Mouse (Mus musculus) midbrain, embryonic 14.5 days (tissue): Measurements from ENCODE around the gene Gm10638. TPM values are rescaled to one million over a fixed set of nuclear protein-coding genes. Genes with fewer than 3 reads are reported as not detected.

Experiments
- ATAC-seq: fragments of 200-750 bp; cut with Nextera tagmentation; 2 replicates; pipeline ENCODE4 v1.8.0; 2017; ENCODE audit warnings: moderate number of reproducible peaks, moderate library complexity; ENCODE audit not compliant: low FRiP score, low TSS enrichment
- DNase-seq: peaks from one replicate; pipeline ENCODE4 v3.0.0-alpha.2; 2015
- H3K27ac ChIP-seq: fragments of 300-500 bp; sonication (generic); replicated peaks from 2 replicates; pipeline ENCODE4 v1.5.1; 2014; ENCODE audit warnings: mild to moderate bottlenecking, low read depth, low read length, moderate library complexity
- H3K27me3 ChIP-seq: fragments of 300-500 bp; sonication (generic); 2 replicates; pipeline ENCODE4 v1.6.1; 2014; ENCODE audit warnings: low read length, control low read depth, mixed read lengths; ENCODE audit not compliant: control insufficient read depth, insufficient read depth
- H3K36me3 ChIP-seq: fragments of 300-500 bp; sonication (generic); 2 replicates; pipeline ENCODE4 v1.6.1; 2014; ENCODE audit warnings: low read length, control low read depth; ENCODE audit not compliant: control insufficient read depth, insufficient read depth
- H3K4me1 ChIP-seq: fragments of 300-500 bp; sonication (generic); 2 replicates; pipeline ENCODE4 v1.6.1; 2014; ENCODE audit warnings: mild to moderate bottlenecking, antibody characterized with exemption, low read length, control low read depth; ENCODE audit not compliant: control insufficient read depth, insufficient read depth
- H3K4me2 ChIP-seq: fragments of 300-500 bp; sonication (generic); 2 replicates; pipeline ENCODE4 v1.6.1; 2014; ENCODE audit warnings: mild to moderate bottlenecking, low read length, moderate library complexity
- H3K4me3 ChIP-seq: fragments of 300-500 bp; sonication (generic); replicated peaks from 2 replicates; pipeline ENCODE4 v1.5.1; 2014; ENCODE audit warnings: low read depth, low read length
- H3K9ac ChIP-seq: fragments of 300-500 bp; sonication (generic); replicated peaks from 2 replicates; pipeline ENCODE4 v1.6.1; 2014; ENCODE audit warnings: mild to moderate bottlenecking, low read length, moderate library complexity
- H3K9me3 ChIP-seq: fragments of 300-500 bp; sonication (generic); 2 replicates; pipeline ENCODE4 v1.6.1; 2016; ENCODE audit warnings: low read length, control low read depth, mixed read lengths; ENCODE audit not compliant: control insufficient read depth
- WGBS: fragments of 180-500 bp; shearing (Covaris S2); extraction: QIAGEN DNeasy Blood & Tissue Kit; methylation state at CpG from one replicate; pipeline ENCODE4 v1.1.7; 2014; 5-methylcytosine and 5-hydroxymethylcytosine counted together
- polyA plus RNA-seq: library from polyadenylated mRNA; unstranded; fragments of >200 nt; fragmentation: Nextera tagmentation; extraction: Ambion mirVana; gene quantifications from 2 replicates; pipeline ENCODE4 v1.2.1, GENCODE M21; 2014

Gm10638 gene
- polyA plus RNA-seq, 1 experiment from 2014 or later, result 5.7 TPM

GRCm38 (mm10) chr8:86791542-86791941 lies 46.0 kb downstream of the Gm10638 start:
- Histone ChIP-seq H3K27ac (no peak overlapping the region), H3K9me3 (no peaks in the 10 kb centered on the region), H3K4me2 (no peak overlapping the region), H3K27me3 (no peaks in the 10 kb centered on the region), H3K9ac (no peak overlapping the region), H3K4me1 (no peaks in the 10 kb centered on the region), H3K4me3 (no peak overlapping the region), H3K36me3 (no peaks in the 10 kb centered on the region)
- DNase-seq, result peak; percentile 11
- ATAC-seq, result no peak
- WGBS, result 46% methylated on average over 6 of the region's 6 CpGs

- Histone ChIP-seq H3K9me3 (no peaks in the 10 kb centered on the region), H3K27me3 (no peaks in the 10 kb centered on the region), H3K27ac (no peak overlapping the region), H3K4me3 (no peak overlapping the region), H3K4me2 (no peak overlapping the region), H3K36me3 (no peaks in the 10 kb centered on the region), H3K4me1 (no peaks in the 10 kb centered on the region), H3K9ac (no peak overlapping the region)
- no peak for DNase-seq
- WGBS, result 38% methylated on average over 6 of the region's 6 CpGs
- no peak for ATAC-seq
Observed at GRCm38 (mm10) chr8:86794716-86795115, 49.2 kb downstream of the Gm10638 start.

Other genes starting within 250 kb of the Gm10638 start
- gene Abcc12, start 165.0 kb upstream of the Gm10638 start, polyA plus RNA-seq, result 0.13 and 0.18 TPM in 2 replicates
- gene Lonp2, start 121.7 kb upstream of the Gm10638 start, polyA plus RNA-seq, result 66.2 and 87.3 TPM in 2 replicates
- gene Siah1a, start 235 bp downstream of the Gm10638 start, polyA plus RNA-seq, result 105 and 107 TPM in 2 replicates
- gene N4bp1, start 139.6 kb downstream of the Gm10638 start, polyA plus RNA-seq, result 13.6 and 14.6 TPM in 2 replicates